Mouse (Mus musculus): ENCODE measurements around the gene As3mt. TPM values are rescaled to one million over a fixed set of nuclear protein-coding genes. Genes with fewer than 3 reads are reported as not detected.

As3mt gene
- total and polyA plus RNA-seq, 3 experiments: 30.7 to 52.1 (median 43.3) TPM

DNA sequence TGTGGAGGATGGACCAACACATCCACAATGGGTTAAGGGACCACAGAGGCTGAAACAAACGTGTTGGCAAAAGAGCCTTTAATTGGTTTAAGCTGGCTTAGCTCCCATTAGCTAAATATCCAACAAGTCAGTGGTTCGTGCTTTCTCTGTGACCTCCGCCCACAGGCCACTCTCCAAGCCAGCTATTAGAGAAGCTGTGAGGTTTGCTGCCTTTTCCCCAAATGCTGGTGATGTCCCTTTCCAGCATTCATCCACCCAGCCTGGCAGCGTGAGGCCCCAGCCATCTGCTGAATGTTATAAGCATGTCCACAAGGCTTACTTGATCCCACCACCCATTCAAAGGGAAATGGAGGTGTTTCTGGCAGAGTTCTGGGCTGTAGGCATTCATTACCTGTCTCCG is 69.1 kb downstream of the As3mt start:
- Histone ChIP-seq H3K27me3 (replicated peaks) (no peaks in the 10 kb centered on the region), H3K4me1 (ENCODE audit: control insufficient read depth in 1 of 2, insufficient read depth in 2 of 2) (no peaks in the 10 kb centered on the region), H3K27ac (ENCODE audit: insufficient read depth, low read depth) (no peak overlapping the region), H3K36me3 (replicated peaks in 1 of 2; ENCODE audit: control insufficient read depth in 1 of 2, insufficient read depth in 1 of 2, low read length in 1 of 2) (no peaks in the 10 kb centered on the region), H3K9me3 (replicated peaks; ENCODE audit: low read length) (no peaks in the 10 kb centered on the region), H3K79me2 (replicated peaks; ENCODE audit: control insufficient read depth, extremely low read depth, insufficient read depth, poor library complexity, severe bottlenecking) (no peaks in the 10 kb centered on the region), H3K9ac (ENCODE audit: insufficient read depth, low read depth) (no peak overlapping the region), H3K4me3 (replicated peaks in 1 of 3; ENCODE audit: low read depth in 2 of 3, low read length in 2 of 3, poor library complexity in 1 of 3) (no peak overlapping the region), H3K4me2 (ENCODE audit: insufficient read depth, low read depth, poor library complexity, severe bottlenecking) (no peak overlapping the region)
- no peak for DNase-seq (ENCODE audit: extremely low read depth)
- dilution Hi-C loops (cut with MboI; ENCODE audit: extremely low pct_ligation_motif_present, extremely low pct_unique_long_range_greater_than_20kb, low sequenced_read_pairs): no loop called here
- in situ Hi-C loops (cut with MboI; ENCODE audit: low pct_ligation_motif_present, low pct_unique_long_range_greater_than_20kb, low sequenced_read_pairs): no loop called here
- no peak for TF ChIP-seq SMC3 (IDR thresholded peaks at IDR 0.05; ENCODE audit: low read depth, low read length)
- TF ChIP-seq NRF1 (IDR thresholded peaks at IDR 0.05; ENCODE audit: low read depth, low read length): no peak
- TF ChIP-seq SIN3A (IDR thresholded peaks at IDR 0.05; ENCODE audit: low read length): no peak
- TF ChIP-seq MYC (IDR thresholded peaks at IDR 0.05; ENCODE audit: low read depth, low read length): no peak

DNA sequence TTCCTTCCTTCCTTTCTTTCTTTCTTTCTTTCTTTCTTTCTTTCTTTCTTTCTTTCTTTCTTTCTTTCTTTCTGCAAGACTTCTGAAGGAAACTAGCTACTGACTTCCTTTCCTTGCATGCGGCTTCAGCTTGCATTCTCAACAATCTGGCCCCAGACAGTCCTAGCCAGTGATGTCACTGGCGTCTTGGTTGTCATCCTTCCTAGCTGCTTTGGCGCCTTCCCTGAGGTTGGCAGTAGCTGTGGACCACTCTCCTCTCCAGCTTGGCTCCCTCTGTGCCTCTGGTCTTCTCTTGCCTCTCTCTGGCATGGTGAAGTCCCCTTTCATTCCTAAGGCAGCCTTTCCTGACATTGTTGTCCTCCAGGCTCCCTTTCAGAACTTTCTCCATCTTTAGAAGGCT is 69.6 kb downstream of the As3mt start:
- in situ Hi-C loops (cut with MboI; ENCODE audit: low pct_ligation_motif_present, low pct_unique_long_range_greater_than_20kb, low sequenced_read_pairs) (no loop called here), dilution Hi-C loops (cut with MboI; ENCODE audit: extremely low pct_ligation_motif_present, extremely low pct_unique_long_range_greater_than_20kb, low sequenced_read_pairs) (no loop called here)
- Histone ChIP-seq H3K27me3 (replicated peaks) (no peaks in the 10 kb centered on the region), H3K36me3 (replicated peaks in 1 of 2; ENCODE audit: control insufficient read depth in 1 of 2, insufficient read depth in 1 of 2, low read length in 1 of 2) (no peaks in the 10 kb centered on the region), H3K4me3 (replicated peaks in 1 of 3; ENCODE audit: low read depth in 2 of 3, low read length in 2 of 3, poor library complexity in 1 of 3) (no peak overlapping the region), H3K9ac (ENCODE audit: insufficient read depth, low read depth) (no peak overlapping the region), H3K27ac (ENCODE audit: insufficient read depth, low read depth) (no peak overlapping the region), H3K9me3 (replicated peaks; ENCODE audit: low read length) (no peaks in the 10 kb centered on the region), H3K4me2 (ENCODE audit: insufficient read depth, low read depth, poor library complexity, severe bottlenecking) (no peak overlapping the region), H3K79me2 (replicated peaks; ENCODE audit: control insufficient read depth, extremely low read depth, insufficient read depth, poor library complexity, severe bottlenecking) (no peaks in the 10 kb centered on the region), H3K4me1 (ENCODE audit: control insufficient read depth in 1 of 2, insufficient read depth in 2 of 2) (no peaks in the 10 kb centered on the region)
- TF ChIP-seq ZNF384 (IDR thresholded peaks at IDR 0.05; ENCODE audit: low read depth, low read length): no peak
- TF ChIP-seq MAZ (IDR thresholded peaks at IDR 0.05; ENCODE audit: low read depth, low read length): no peak
- TF ChIP-seq HCFC1 (IDR thresholded peaks at IDR 0.05; ENCODE audit: low read depth, low read length): no peak
- no peak for TF ChIP-seq ZKSCAN1 (IDR thresholded peaks at IDR 0.05; ENCODE audit: borderline replicate concordance, low read depth, low read length)
- no peak for TF ChIP-seq E2F4 (IDR thresholded peaks at IDR 0.05; ENCODE audit: insufficient replicate concordance, low read depth, low read length)
- TF ChIP-seq ELF1 (IDR thresholded peaks at IDR 0.05; ENCODE audit: low read depth, low read length): no peak
- no peak for TF ChIP-seq JUN (IDR thresholded peaks at IDR 0.05; ENCODE audit: insufficient read depth, low read depth, low read length)
- no peak for TF ChIP-seq MAX (IDR thresholded peaks at IDR 0.05; ENCODE audit: low read length)
- no peak for TF ChIP-seq ZMIZ1 (IDR thresholded peaks at IDR 0.05; ENCODE audit: low read depth, low read length)
- TF ChIP-seq JUND (conservative IDR thresholded peaks at IDR 0.05; ENCODE audit: low read depth, low read length): no peak
- no peak for DNase-seq (ENCODE audit: extremely low read depth)
